In the genomic region with DNA sequence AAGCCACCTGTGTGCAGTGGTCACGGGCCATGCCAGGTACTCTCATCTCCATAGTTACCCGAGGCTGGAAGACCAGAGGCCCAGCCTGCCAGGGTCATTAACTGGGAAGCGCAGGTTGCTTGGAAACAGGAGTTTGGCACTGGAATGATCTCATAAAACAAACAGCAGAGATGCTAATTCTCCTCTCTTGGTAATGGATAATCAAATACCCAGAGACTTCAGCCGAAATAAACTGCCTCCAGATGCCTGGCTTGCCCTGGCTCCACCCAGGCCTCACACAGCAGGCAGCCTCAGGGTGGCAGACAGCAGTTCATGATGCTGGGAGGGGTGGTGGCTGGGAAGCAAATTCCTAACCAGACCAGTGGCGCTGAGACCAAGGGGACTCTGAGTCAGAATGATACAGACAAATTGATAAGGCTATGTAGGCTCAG, we compare ENCODE assay signal across 11 mouse cellular contexts.
DNase-seq lines count a peak whose midpoint lies in the region; ATAC-seq and TF ChIP-seq lines count a peak whose summit lies in the region.
"Had no signal": no experiment of that assay in that cellular context is flagged by ENCODE, and none has a peak within 500 bp of the region (broad histone marks: within the 10 kb centered on the region; RNA-seq: fewer than 3 reads in every experiment).

No protein-coding gene starts in this region.

- H3K4me3 ChIP-seq in lung, postnatal 0 days (ENCODE audit: low read depth, low read length), result no peak overlapping the region
- H3K4me3 ChIP-seq in forebrain, embryonic 16.5 days (replicated peaks; ENCODE audit: low read length), result no peak overlapping the region
- H3K4me3 ChIP-seq in stomach, embryonic 16.5 days (replicated peaks; ENCODE audit: low read length), result no peak overlapping the region
- H3K4me3 ChIP-seq: gastrocnemius, adult 2 months; liver, embryonic 15.5 days had no signal

- intact Hi-C loops in heart, postnatal 14 days (cut with DNase I), result no loop called here

- no peaks in the 10 kb centered on the region for H3K4me1 ChIP-seq in lung, postnatal 0 days (ENCODE audit: insufficient read depth, low read depth, low read length)
- peaks cover 23% of the 10 kb centered on the region for H3K4me1 ChIP-seq in forebrain, embryonic 16.5 days (replicated peaks; ENCODE audit: control insufficient read depth, insufficient read depth, low read length)
- peaks cover 26% of the 10 kb centered on the region for H3K4me1 ChIP-seq in stomach, embryonic 16.5 days (ENCODE audit: control insufficient read depth, insufficient read depth, low read length)

- peak; percentile 69 for ATAC-seq in lung, postnatal 0 days
- ATAC-seq in forebrain, embryonic 16.5 days, result 0 out of 2 replicates have a peak, but pooled peaks have one; percentile 21
- ATAC-seq in stomach, embryonic 16.5 days (ENCODE audit: insufficient read depth, low FRiP score), result peak; percentile 60
- no peak for ATAC-seq in CD4-positive, CD25-positive, alpha-beta regulatory T cell, adult 4 months
- ATAC-seq in megakaryocyte, adult 5-6 weeks (ENCODE audit: poor library complexity, severe bottlenecking), result no peak

- no peaks in the 10 kb centered on the region for H3K27me3 ChIP-seq in lung, postnatal 0 days (replicated peaks; ENCODE audit: insufficient read depth, low read length)
- H3K27me3 ChIP-seq in forebrain, embryonic 16.5 days (replicated peaks; ENCODE audit: control insufficient read depth, insufficient read depth, low read length), result no peaks in the 10 kb centered on the region
- H3K27me3 ChIP-seq in stomach, embryonic 16.5 days (ENCODE audit: control insufficient read depth, insufficient read depth, low read length), result no peaks in the 10 kb centered on the region
- H3K27me3 ChIP-seq: liver, embryonic 15.5 days had no signal

- TF ChIP-seq CTCF in lung, postnatal 0 days (IDR thresholded peaks at IDR 0.05), result no peak

- 34% methylated on average over 5 of the region's 5 CpGs for WGBS in lung, postnatal 0 days
- WGBS in forebrain, embryonic 16.5 days, result 15% methylated on average over 5 of the region's 5 CpGs
- 26% methylated on average over 5 of the region's 5 CpGs for WGBS in stomach, embryonic 16.5 days

- H3K9ac ChIP-seq in lung, postnatal 0 days (replicated peaks; ENCODE audit: low read depth), result no peak overlapping the region
- H3K9ac ChIP-seq in forebrain, embryonic 16.5 days (replicated peaks; ENCODE audit: low read depth, low read length), result no peak overlapping the region
- no peak overlapping the region for H3K9ac ChIP-seq in stomach, embryonic 16.5 days (ENCODE audit: low read length)
- H3K9ac ChIP-seq: liver, embryonic 15.5 days had no signal

- DNase-seq in lung, postnatal 0 days (ENCODE audit: low spot score), result peak; percentile 36
- DNase-seq in lung, postnatal 4 days, result no peak
- peak; percentile 63 to 73 for DNase-seq in kidney, postnatal 36 days
- no peak for DNase-seq in heart, postnatal 14 days
- DNase-seq: adrenal gland, postnatal 10 days; gastrocnemius, adult 2 months had no signal

- H3K27ac ChIP-seq in lung, postnatal 0 days (ENCODE audit: low read length), result no peak overlapping the region
- H3K27ac ChIP-seq in forebrain, embryonic 16.5 days (ENCODE audit: low read length), result peak overlapping the region; percentile 41; the same call in 1 of the 2 replicates
- H3K27ac ChIP-seq in stomach, embryonic 16.5 days (ENCODE audit: low read length), result peak overlapping the region; percentile 77
- H3K27ac ChIP-seq: gastrocnemius, adult 2 months; liver, embryonic 15.5 days had no signal

- H3K9me3 ChIP-seq in lung, postnatal 0 days (ENCODE audit: low read length), result no peaks in the 10 kb centered on the region
- no peaks in the 10 kb centered on the region for H3K9me3 ChIP-seq in forebrain, embryonic 16.5 days (ENCODE audit: control insufficient read depth, low read length)
- H3K9me3 ChIP-seq in stomach, embryonic 16.5 days (replicated peaks; ENCODE audit: control insufficient read depth, low read length), result no peaks in the 10 kb centered on the region
- H3K9me3 ChIP-seq: liver, embryonic 15.5 days had no signal

- H3K36me3 ChIP-seq in lung, postnatal 0 days (ENCODE audit: insufficient read depth, low read length), result peaks cover 17% of the 10 kb centered on the region
- H3K36me3 ChIP-seq in forebrain, embryonic 16.5 days (ENCODE audit: control insufficient read depth, insufficient read depth), result peaks cover 3% of the 10 kb centered on the region; the same call in 1 of the 2 replicates
- H3K36me3 ChIP-seq in stomach, embryonic 16.5 days (ENCODE audit: control insufficient read depth, insufficient read depth, low read length), result no peaks in the 10 kb centered on the region

- TF ChIP-seq EP300 in lung, postnatal 0 days (IDR thresholded peaks at IDR 0.05), result no peak

- H3K4me2 ChIP-seq in lung, postnatal 0 days (replicated peaks; ENCODE audit: low read depth, low read length), result no peak overlapping the region
- no peak overlapping the region for H3K4me2 ChIP-seq in forebrain, embryonic 16.5 days (ENCODE audit: low read length)
- H3K4me2 ChIP-seq in stomach, embryonic 16.5 days (ENCODE audit: low read depth, low read length), result no peak overlapping the region
- H3K4me2 ChIP-seq: liver, embryonic 15.5 days had no signal

Comparison
In these comparisons a context has a peak if more than half of its experiments do, and no peak if none do; other contexts are left out.
1. DNase-seq: peak in lung, postnatal 0 days (single experiment) and kidney, postnatal 36 days (2 of 2); none in lung, postnatal 4 days (0 of 2) and heart, postnatal 14 days (0 of 2).
2. ATAC-seq: peak in lung, postnatal 0 days (single experiment), forebrain, embryonic 16.5 days (single experiment) and stomach, embryonic 16.5 days (single experiment); none in CD4-positive, CD25-positive, alpha-beta regulatory T cell, adult 4 months (single experiment) and megakaryocyte, adult 5-6 weeks (single experiment).